Mouse (Mus musculus) spleen, adult 12 weeks (tissue): Measurements from ENCODE around the gene Gfm2.

Experiments used
- DNase-seq: peaks from one replicate; pipeline ENCODE4 v3.0.0; 2022; ENCODE audit warnings: low spot score

Gene Gfm2

GRCm38 (mm10) chr13:97187693-97188092 is 50.0 kb downstream of the Gfm2 start:
- DNase-seq, result no peak

DNA sequence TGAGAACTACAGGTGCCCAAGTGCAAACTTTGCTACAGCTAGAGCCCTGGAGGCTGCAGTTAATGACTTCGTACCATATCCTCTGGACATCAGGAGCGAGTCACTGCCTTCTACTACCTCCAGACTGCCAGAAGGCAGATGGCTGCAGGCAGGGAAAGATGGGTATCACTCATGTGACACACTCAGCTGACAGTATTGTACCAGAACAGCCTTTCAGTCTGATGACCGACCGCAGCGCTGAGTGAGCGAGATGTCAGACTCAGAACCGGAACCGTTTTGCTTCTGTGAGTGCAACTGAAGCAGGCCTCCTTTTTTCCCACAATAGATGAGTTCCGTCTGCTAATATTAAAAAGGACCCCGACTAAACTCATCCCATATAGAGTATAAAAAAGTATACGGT is 54.9 kb downstream of the Gfm2 start:
- no peak for DNase-seq

GRCm38 (mm10) chr13:97193420-97193819 is 55.7 kb downstream of the Gfm2 start:
- DNase-seq, result no peak

DNA sequence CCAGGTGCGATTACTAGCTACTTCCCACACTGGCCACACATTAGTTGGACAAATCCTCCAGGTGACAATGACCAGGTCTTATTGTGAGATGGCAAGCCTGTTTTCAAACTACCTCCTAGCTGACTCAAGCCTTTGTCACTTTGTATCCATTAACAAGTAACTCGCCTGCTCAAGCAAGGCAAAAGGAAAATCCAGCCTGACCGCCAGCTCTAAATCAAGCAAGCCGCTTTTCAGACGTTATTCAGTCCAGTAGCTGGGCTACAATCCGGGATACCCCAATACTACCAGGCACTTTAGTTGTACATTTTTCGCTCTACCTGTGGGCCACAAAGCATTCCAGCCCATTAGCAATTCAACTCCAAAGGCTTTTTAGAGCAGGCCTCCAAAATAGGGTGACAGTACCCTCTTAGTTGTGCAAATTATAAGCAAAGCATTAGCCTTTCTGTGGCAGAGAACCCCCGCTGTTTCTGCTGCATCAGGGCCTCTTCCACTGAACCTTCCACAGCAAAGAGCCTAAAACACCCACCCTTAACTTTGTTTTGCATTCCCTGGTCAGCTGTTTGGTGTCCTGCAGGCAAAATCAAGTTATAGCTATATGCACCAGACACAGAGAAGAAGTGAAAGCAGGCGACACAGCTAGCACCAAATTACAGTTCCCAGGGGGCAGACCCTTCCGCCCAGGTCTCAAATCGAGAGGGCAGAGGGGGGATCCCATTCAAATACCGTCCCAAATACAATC is 58.6 kb downstream of the Gfm2 start:
- DNase-seq, result no peak

DNA sequence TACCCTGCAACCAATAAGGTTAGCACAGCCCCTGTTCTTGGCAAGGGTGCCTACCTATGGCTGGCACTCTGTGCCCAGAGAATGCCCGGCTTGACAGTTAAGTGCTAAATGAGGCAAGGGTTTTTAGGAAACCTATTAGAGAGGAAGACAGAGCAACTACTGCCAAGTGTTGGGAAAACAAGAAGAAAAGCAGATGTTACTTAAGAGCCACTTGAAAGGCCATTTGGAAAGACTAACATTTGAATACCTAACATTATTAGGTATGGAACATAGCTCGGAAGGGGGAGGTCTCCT is 59.1 kb downstream of the Gfm2 start:
- no peak for DNase-seq

GRCm38 (mm10) chr13:97197932-97198562 is 60.3 kb downstream of the Gfm2 start, which contains the start of gene Hexb:
Hexb (minus strand) TSS chr13:97198357.
- peak; percentile 81 for DNase-seq

DNA sequence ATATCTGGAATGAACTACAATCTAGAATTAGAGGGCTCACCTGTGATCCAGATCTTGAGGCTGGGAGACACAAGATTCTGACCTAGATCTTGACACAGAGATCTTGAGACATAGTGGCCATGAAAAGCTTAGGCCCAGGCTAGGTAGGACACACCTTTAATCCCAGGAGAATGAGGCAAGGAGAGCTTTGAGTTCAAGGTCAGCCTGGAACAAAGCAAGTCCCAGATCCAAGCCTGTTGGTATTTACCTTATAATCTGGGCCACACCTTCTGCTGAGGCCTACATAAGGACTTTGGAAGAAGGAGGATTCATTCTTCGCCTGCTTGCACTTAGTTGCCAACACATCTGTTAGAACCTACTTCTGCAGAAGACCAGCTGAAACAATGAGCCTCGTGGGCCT is 61.4 kb downstream of the Gfm2 start:
- no peak for DNase-seq

GRCm38 (mm10) chr13:97201076-97201475 is 63.3 kb downstream of the Gfm2 start:
- no peak for DNase-seq

DNA sequence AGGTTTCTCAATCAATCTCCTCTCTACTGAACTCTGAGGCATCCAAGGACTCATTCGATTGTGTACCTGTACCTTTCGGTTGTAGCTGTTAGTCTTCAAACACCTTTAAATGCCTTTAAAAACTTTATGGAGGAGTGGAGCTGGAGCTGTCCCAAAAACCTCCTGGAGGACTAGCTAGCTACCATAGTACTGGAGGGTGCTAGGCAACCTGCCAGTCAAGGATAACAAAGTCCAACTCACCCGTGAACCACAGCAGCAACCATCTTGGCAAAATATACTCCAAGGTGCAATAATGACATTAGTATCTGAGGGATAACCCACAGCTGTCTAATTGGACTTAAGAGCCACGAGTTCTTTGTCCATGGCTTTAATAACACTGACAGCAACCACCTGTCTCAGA is 64.2 kb downstream of the Gfm2 start:
- no peak for DNase-seq

- DNase-seq, result peak; percentile 62
These were observed 67.4 kb downstream of the Gfm2 start for GRCm38 (mm10) chr13:97205052-97205701.

- no peak for DNase-seq
These were observed 68.3 kb downstream of the Gfm2 start for GRCm38 (mm10) chr13:97206046-97206445.

- DNase-seq, result no peak
These were observed 69.9 kb downstream of the Gfm2 start for GRCm38 (mm10) chr13:97207472-97208111.

DNA sequence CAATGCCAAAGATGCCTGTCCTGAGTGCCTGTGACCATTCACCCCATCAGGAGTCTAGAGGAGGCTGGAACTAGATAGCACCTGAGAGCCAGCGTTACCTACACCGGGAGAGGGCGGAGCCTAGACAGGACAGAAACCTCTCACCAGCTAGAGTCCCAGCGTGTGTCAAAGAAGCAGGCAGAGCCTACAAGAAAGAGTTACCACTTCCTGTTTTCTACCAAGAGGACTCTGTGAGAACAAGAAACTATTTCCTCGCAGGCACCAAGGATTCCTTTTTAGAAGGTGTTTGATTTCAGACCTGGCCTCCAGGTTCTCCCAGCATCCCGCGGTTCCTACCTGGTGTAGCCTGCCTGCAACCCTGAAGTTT is 70.4 kb downstream of the Gfm2 start:
- peak; percentile 21 for DNase-seq

- DNase-seq, result no peak
These were observed 70.8 kb downstream of the Gfm2 start for GRCm38 (mm10) chr13:97208500-97209010.

- no peak for DNase-seq
These were observed 77.0 kb downstream of the Gfm2 start for GRCm38 (mm10) chr13:97214583-97215268.

GRCm38 (mm10) chr13:97215563-97215962 is 77.8 kb downstream of the Gfm2 start:
- DNase-seq, result no peak

GRCm38 (mm10) chr13:97216196-97216595 is 78.5 kb downstream of the Gfm2 start:
- DNase-seq, result no peak

- no peak for DNase-seq
These were observed 82.3 kb downstream of the Gfm2 start for GRCm38 (mm10) chr13:97220022-97220421.

DNA sequence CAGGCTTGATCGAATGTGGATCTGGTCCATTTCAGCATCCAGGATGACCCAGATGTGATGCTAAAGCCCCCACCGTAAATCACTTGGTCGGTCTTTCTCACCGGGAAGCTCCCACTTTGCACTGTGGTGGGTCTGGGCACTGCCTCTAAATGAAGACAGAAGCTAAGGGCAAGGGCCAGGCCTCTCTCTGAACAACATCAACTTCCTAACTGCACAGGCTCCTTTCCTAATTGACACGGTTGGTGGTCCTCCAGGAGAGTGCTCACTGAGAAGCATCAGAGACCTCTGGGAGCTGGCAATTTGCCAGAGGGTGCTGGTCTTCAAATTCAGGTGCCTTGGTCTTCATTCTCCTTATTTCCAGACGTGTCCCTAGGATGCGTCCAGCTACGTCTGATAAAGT is 86.1 kb downstream of the Gfm2 start:
- DNase-seq, result no peak

DNA sequence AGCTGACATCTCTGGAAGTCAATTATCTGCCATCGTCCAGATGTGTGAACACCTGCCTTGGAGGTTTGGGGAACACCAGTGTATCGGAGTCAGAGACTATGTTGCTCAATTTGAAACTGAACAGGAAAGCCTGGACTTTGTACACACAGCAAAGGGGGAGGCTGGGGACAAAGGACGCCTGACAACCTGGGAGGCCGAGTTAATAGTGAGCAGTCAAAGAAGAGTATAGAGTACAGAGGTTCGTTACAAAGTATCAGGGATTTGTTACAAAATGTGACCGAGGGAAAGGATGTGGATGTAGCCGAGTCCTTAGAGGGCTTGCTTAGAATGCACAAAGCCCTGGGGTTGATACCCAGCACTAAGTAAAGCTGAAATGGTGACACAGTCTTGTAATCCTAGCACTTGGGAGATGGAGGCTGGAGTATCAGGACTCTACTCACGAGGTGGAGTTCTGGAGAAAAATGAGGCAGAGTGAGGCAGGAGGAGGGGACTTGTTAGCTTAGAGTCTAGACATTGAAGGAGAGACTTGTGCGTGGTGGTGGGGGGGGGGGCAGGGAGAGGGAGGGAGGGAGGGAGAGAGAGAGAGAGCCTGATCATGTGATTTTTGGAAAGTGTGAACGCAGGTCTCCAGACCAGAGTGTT is 86.7 kb downstream of the Gfm2 start:
- no peak for DNase-seq

GRCm38 (mm10) chr13:97225130-97225529 is 87.4 kb downstream of the Gfm2 start:
- no peak for DNase-seq

- no peak for DNase-seq
These were observed 90.1 kb downstream of the Gfm2 start for GRCm38 (mm10) chr13:97227795-97228194.
